In genomic region chr7:45459564-45460140, GRCm38 (mm10) we compare ENCODE assay signal across 8 mouse cellular contexts. TPM values are rescaled to one million over a fixed set of nuclear protein-coding genes. Genes with fewer than 3 reads are reported as not detected.
DNase-seq lines count a peak whose midpoint lies in the region; ATAC-seq lines count a peak whose summit lies in the region.
"Not testable (repeated sequence)": the region's sequence is repeated elsewhere in the genome, so short reads cannot be mapped to it uniquely, and the experiment has no call there.

TSS of gene Ftl1 (minus strand) at chr7:45459884.

- H3K27me3 ChIP-seq in hindbrain, embryonic 11.5 days (ENCODE audit: control insufficient read depth, insufficient read depth, low read length) = not testable (repeated sequence)

- peak; percentile 99 for DNase-seq in Muller cell, postnatal 12 days (ENCODE audit: inconsistent ontology term)
- DNase-seq in cerebellum, adult 9-11 months = peak; percentile 98
- DNase-seq in frontal cortex, adult 2 months (ENCODE audit: extremely low spot score in 1 of 2, low spot score in 1 of 2) = peak; percentile 97 to 98
- DNase-seq in hindbrain, embryonic 11.5 days (ENCODE audit: low spot score) = peak; percentile 98
- peak; percentile 93 to 95 for DNase-seq in layer of hippocampus, postnatal 10 days (ENCODE audit: low spot score in 2 of 2)
- DNase-seq in lung, postnatal 10 days = peak; percentile 99
- peak; percentile 93 for DNase-seq in ovary, postnatal 36 days (ENCODE audit: low spot score)
- peak; percentile 95 for DNase-seq in thymus, postnatal 25 days

- H3K36me3 ChIP-seq in hindbrain, embryonic 11.5 days (ENCODE audit: control insufficient read depth, insufficient read depth, low read length) = not testable (repeated sequence)

- H3K4me2 ChIP-seq in hindbrain, embryonic 11.5 days (replicated peaks; ENCODE audit: low read depth, low read length) = peak within 1 kb of the TSS; percentile 64

- H3K4me1 ChIP-seq in hindbrain, embryonic 11.5 days (replicated peaks; ENCODE audit: control insufficient read depth, insufficient read depth, low read length) = peaks cover 16% of the 10 kb centered on the region

- WGBS in hindbrain, embryonic 11.5 days = under 1% methylated on average over 26 of the region's 37 CpGs

- peak within 1 kb of the TSS; percentile 92 for H3K9ac ChIP-seq in hindbrain, embryonic 11.5 days (ENCODE audit: low read depth, low read length)

- H3K9me3 ChIP-seq in hindbrain, embryonic 11.5 days (ENCODE audit: control insufficient read depth, low read length) = not testable (repeated sequence)

- peak; percentile 96 for ATAC-seq in hindbrain, embryonic 11.5 days (ENCODE audit: low FRiP score)

- peak within 1 kb of the TSS; percentile 84 for H3K27ac ChIP-seq in hindbrain, embryonic 11.5 days (ENCODE audit: low read depth, low read length)

- H3K4me3 ChIP-seq in hindbrain, embryonic 11.5 days (ENCODE audit: low read depth, low read length) = peak within 1 kb of the TSS; percentile 84

RNA-seq across cellular contexts. Expression of gene Ftl1, which starts in this region (rescaled TPM):
- 647 and 719 TPM in 2 replicates for polyA plus RNA-seq in frontal cortex, adult 2 months (2012; rRNA removed)
- 5,748 and 5,943 TPM in 2 replicates for polyA plus RNA-seq in hindbrain, embryonic 11.5 days (2014; fragmentation: Nextera tagmentation; extraction: Ambion mirVana)
- total RNA-seq in layer of hippocampus, postnatal 10 days (2021) = 100 to 1,000 TPM; 429 to 433 TPM

Comparison
In these comparisons a context has a peak if more than half of its experiments do, and no peak if none do; other contexts are left out.
1. Peak in every context shown above with its lines: DNase-seq, ATAC-seq, H3K4me3 ChIP-seq and H3K27ac ChIP-seq.